Mouse (Mus musculus) ES-E14 (cell line): ENCODE measurements around the gene Wdr73.

Experiments used
- HCFC1 ChIP-seq: IDR thresholded peaks from 2 replicates; pipeline ENCODE4 v1.6.1; 2012; ENCODE audit warnings: low read length, inconsistent platforms, borderline replicate concordance; ENCODE audit not compliant: insufficient read depth
- ZNF384 ChIP-seq: IDR thresholded peaks from 2 replicates; pipeline ENCODE4 v1.6.1; 2012; ENCODE audit warnings: low read depth, low read length, inconsistent platforms

DNA sequence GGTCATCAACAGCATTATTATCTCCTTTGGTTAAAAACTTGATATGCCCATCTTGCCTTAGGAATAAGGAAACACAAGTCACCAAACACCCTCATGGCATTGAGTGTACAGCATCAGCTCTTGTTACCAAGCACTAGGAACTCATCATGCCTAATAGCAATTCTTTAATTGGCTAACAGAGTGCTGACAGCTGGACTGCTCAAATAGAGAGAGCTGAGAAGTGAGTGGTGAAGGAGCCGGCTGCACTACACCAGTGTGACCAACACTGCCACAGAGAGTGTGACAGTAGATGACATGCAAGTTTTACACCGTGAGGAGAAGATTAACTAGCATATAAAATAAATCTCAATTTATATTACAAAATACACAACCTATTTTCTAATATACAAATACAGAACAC lies 22.1 kb upstream of the Wdr73 start:
- TF ChIP-seq ZNF384 (no peak), HCFC1 (no peak)
